Mouse (Mus musculus) heart, postnatal 0 days (tissue): ENCODE data around the gene Itga10. TPM values are rescaled to one million over a fixed set of nuclear protein-coding genes. Genes with fewer than 3 reads are reported as not detected.
A peak's percentile ranks its signal among the peaks of the same experiment; 100 is the strongest.

Experiments used
- ATAC-seq: fragments of 200-750 bp; cut with Nextera tagmentation; 2 replicates; pipeline ENCODE4 v1.8.0; 2017; ENCODE audit warnings: low read depth, moderate number of reproducible peaks, moderate library complexity; ENCODE audit not compliant: insufficient read depth
- DNase-seq: peaks from one replicate; pipeline ENCODE4 v3.0.0-alpha.2; 2016; ENCODE audit warnings: low spot score
- H3K27ac ChIP-seq: fragments of 300-500 bp; sonication (generic); 2 replicates; pipeline ENCODE4 v1.5.1; 2014; ENCODE audit warnings: low read depth, mild to moderate bottlenecking
- H3K27me3 ChIP-seq: fragments of 300-500 bp; sonication (generic); 2 replicates; pipeline ENCODE4 v1.6.1; 2014; ENCODE audit warnings: low read length, mixed read lengths; ENCODE audit not compliant: control insufficient read depth, insufficient read depth
- H3K36me3 ChIP-seq: fragments of 300-500 bp; sonication (generic); replicated peaks from 2 replicates; pipeline ENCODE4 v1.6.1; 2014; ENCODE audit warnings: low read length, mixed read lengths; ENCODE audit not compliant: control insufficient read depth, insufficient read depth
- H3K4me1 ChIP-seq: fragments of 300-500 bp; sonication (generic); 2 replicates; pipeline ENCODE4 v1.6.1; 2014; ENCODE audit warnings: antibody characterized with exemption; ENCODE audit not compliant: control insufficient read depth, insufficient read depth
- H3K4me2 ChIP-seq: fragments of 300-500 bp; sonication (generic); 2 replicates; pipeline ENCODE4 v1.6.1; 2014; ENCODE audit warnings: low read depth, mild to moderate bottlenecking, low read length, moderate library complexity
- H3K4me3 ChIP-seq: fragments of 300-500 bp; sonication (generic); 2 replicates; pipeline ENCODE4 v1.5.1; 2014; ENCODE audit warnings: low read depth, low read length
- H3K9ac ChIP-seq: fragments of 300-500 bp; sonication (generic); replicated peaks from 2 replicates; pipeline ENCODE4 v1.6.1; 2014; ENCODE audit warnings: low read depth, low read length, mixed read lengths
- H3K9me3 ChIP-seq: fragments of 300-500 bp; sonication (generic); replicated peaks from 2 replicates; pipeline ENCODE4 v1.6.1; 2016; ENCODE audit warnings: low read length; ENCODE audit not compliant: control insufficient read depth
- CTCF ChIP-seq: IDR thresholded peaks from 2 replicates; pipeline ENCODE4 v1.5.1; 2016; ENCODE audit warnings: antibody characterized with exemption, control low read depth, low read depth
- EP300 ChIP-seq: IDR thresholded peaks from 2 replicates; pipeline ENCODE4 v1.6.1; 2016; ENCODE audit warnings: antibody characterized with exemption, low read depth
- WGBS: fragments of 180-500 bp; shearing (Covaris S2); extraction: QIAGEN DNeasy Blood & Tissue Kit; methylation state at CpG from one replicate; pipeline ENCODE4 v1.1.7; 2014; 5-methylcytosine and 5-hydroxymethylcytosine counted together
- polyA plus RNA-seq: library from polyadenylated mRNA; unstranded; fragments of >200 nt; fragmentation: Nextera tagmentation; extraction: Ambion mirVana; gene quantifications from 2 replicates; pipeline ENCODE4 v1.2.1, GENCODE M21; 2015
- total RNA-seq: library from RNA; depleted of rRNA; stranded (reverse); fragments of >200 nt; gene quantifications from 2 replicates; pipeline ENCODE4 v1.2.3, GENCODE M21; 2014; ENCODE audit warnings: low replicate concordance; rRNA removed

Gene Itga10
- total RNA-seq (0.46 and 4.2 TPM in 2 replicates), polyA plus RNA-seq (0.37 and 0.45 TPM in 2 replicates)

DNA sequence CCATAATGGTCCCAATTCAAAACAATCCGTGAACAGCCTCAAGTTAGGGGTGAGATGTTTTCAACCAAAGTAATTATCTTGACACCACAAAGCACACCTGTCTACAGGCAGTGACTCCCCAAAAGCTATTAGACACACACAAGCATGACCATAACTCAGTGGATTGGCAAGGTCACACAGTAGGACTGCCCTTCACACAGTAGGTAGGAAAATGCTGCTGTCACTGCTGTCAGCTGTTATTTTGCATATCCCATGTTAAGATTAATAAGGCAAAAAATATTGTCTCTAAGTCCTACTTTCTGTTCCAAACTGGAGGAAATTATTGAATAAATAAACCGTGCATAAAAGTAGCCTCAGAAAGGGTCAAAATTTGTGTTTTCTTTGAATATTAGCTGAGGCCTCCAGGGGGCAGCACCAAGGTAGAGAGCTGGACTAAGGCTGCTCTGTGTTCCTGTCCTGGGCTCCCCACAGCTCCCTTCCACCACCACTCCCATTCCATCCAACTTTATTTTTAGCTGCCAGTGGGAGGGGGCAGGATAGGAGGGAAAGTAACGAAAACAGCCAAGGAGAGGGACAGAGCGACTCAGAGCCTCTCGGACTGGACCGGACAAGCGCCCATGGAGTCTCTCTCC lies at the start of gene Itga10:
Gene Itga10 (plus strand): TSS at position 567 of the 632 bp plus-strand sequence.
- peak; percentile 83 for ATAC-seq
- H3K36me3 ChIP-seq: peaks cover 21% of the 10 kb centered on the region
- TF ChIP-seq EP300: no peak
- TF ChIP-seq CTCF: peak; percentile 53
- peak within 1 kb of the TSS; percentile 30; the same call in 1 of the 2 replicates for H3K4me2 ChIP-seq
- whole genome bisulfite sequencing: 46% methylated on average over 7 of the region's 7 CpGs
- no peak within 1 kb of the TSS for H3K4me3 ChIP-seq
- no peak within 1 kb of the TSS for H3K27ac ChIP-seq
- no peak within 1 kb of the TSS for H3K9ac ChIP-seq
- no peaks in the 10 kb centered on the region for H3K4me1 ChIP-seq
- peak; percentile 45 for DNase-seq
- no peaks in the 10 kb centered on the region for H3K9me3 ChIP-seq
- no peaks in the 10 kb centered on the region for H3K27me3 ChIP-seq

GRCm38 (mm10) chr3:96595661-96596060 lies 49.7 kb upstream of the Itga10 start:
- ATAC-seq (no peak), DNase-seq (no peak)
- no peaks in the 10 kb centered on the region for H3K36me3 ChIP-seq
- H3K27ac ChIP-seq: peak overlapping the region; percentile 63
- H3K4me1 ChIP-seq: no peaks in the 10 kb centered on the region; the same call in 1 of the 2 replicates
- no peak for TF ChIP-seq EP300
- TF ChIP-seq CTCF: no peak
- peak overlapping the region; percentile 97 for H3K4me2 ChIP-seq
- no peaks in the 10 kb centered on the region for H3K27me3 ChIP-seq
- 32% methylated on average over 6 of the region's 6 CpGs for WGBS
- no peaks in the 10 kb centered on the region for H3K9me3 ChIP-seq
- no peak overlapping the region for H3K4me3 ChIP-seq
- H3K9ac ChIP-seq: no peak overlapping the region; the same call in 1 of the 2 replicates

GRCm38 (mm10) chr3:96596228-96596707 lies 49.1 kb upstream of the Itga10 start, which contains the start of gene Ankrd34a:
Ankrd34a (plus strand) TSS chr3:96596636.
- 0 out of 2 replicates have a peak, but pooled peaks have one; percentile 4 for ATAC-seq
- H3K27ac ChIP-seq: peak within 1 kb of the TSS; percentile 75
- H3K4me3 ChIP-seq: peak within 1 kb of the TSS; percentile 59
- H3K36me3 ChIP-seq: no peaks in the 10 kb centered on the region
- H3K4me1 ChIP-seq: no peaks in the 10 kb centered on the region; the same call in 1 of the 2 replicates
- TF ChIP-seq EP300: no peak
- no peaks in the 10 kb centered on the region for H3K9me3 ChIP-seq
- DNase-seq: peak; percentile 66
- H3K9ac ChIP-seq: peak within 1 kb of the TSS; percentile 70
- no peaks in the 10 kb centered on the region for H3K27me3 ChIP-seq
- WGBS: under 1% methylated on average over 18 of the region's 23 CpGs
- H3K4me2 ChIP-seq: peak within 1 kb of the TSS; percentile 97

DNA sequence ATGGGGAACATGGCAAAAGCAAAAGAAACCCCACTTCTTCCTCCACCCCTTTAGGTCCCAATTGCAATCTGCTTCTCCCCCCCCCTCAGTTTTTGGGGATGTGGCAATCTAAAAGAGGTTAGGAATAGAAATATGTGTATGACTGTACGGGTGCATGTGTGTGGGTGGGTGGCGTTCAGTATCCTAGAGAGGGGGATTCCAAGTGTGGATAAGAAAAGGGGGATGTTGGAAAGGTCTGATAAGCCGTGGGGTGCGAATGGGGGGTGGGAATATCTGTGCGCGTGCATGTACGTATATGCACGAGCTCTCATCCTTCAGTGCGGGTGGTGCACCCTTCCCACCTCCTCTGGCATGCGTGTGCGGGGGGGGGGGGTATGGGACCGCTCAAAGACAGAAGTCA lies 48.5 kb upstream of the Itga10 start:
- WGBS: 2% methylated on average over 9 of the region's 12 CpGs
- H3K27me3 ChIP-seq: no peaks in the 10 kb centered on the region
- H3K4me3 ChIP-seq: peak overlapping the region; percentile 59
- H3K9me3 ChIP-seq: no peaks in the 10 kb centered on the region
- H3K36me3 ChIP-seq: no peaks in the 10 kb centered on the region
- ATAC-seq (no peak), DNase-seq (no peak)
- H3K4me1 ChIP-seq: no peaks in the 10 kb centered on the region; the same call in 1 of the 2 replicates
- no peak for TF ChIP-seq EP300
- TF ChIP-seq CTCF: no peak
- H3K4me2 ChIP-seq: peak overlapping the region; percentile 97
- peak overlapping the region; percentile 63 for H3K27ac ChIP-seq
- peak overlapping the region; percentile 70 for H3K9ac ChIP-seq

- no peak for TF ChIP-seq CTCF
These were observed 47.9 kb upstream of the Itga10 start for GRCm38 (mm10) chr3:96597435-96597891.

More at GRCm38 (mm10) chr3:96597435-96597891, 47.9 kb upstream of the Itga10 start:
- peak overlapping the region; percentile 75 for H3K27ac ChIP-seq
- WGBS: under 1% methylated on average over 40 of the region's 40 CpGs
- no peaks in the 10 kb centered on the region for H3K9me3 ChIP-seq
- no peak for ATAC-seq
- peak overlapping the region; percentile 70 for H3K9ac ChIP-seq
- H3K4me1 ChIP-seq: peaks cover 2% of the 10 kb centered on the region; the same call in 1 of the 2 replicates
- peak; percentile 43 for DNase-seq
- H3K4me2 ChIP-seq: peak overlapping the region; percentile 97
- no peaks in the 10 kb centered on the region for H3K27me3 ChIP-seq
- peak overlapping the region; percentile 59 for H3K4me3 ChIP-seq
- no peaks in the 10 kb centered on the region for H3K36me3 ChIP-seq
